Mouse (Mus musculus): Measurements from ENCODE around the gene Mc3r. TPM values are rescaled to one million over a fixed set of nuclear protein-coding genes. Genes with fewer than 3 reads are reported as not detected.

Mc3r gene
- polyA plus RNA-seq, 1 experiment from 2014 or later, result 0.20 TPM

- no peak overlapping the region for H3K27ac ChIP-seq (ENCODE audit: low read length)
- H3K4me3 ChIP-seq (replicated peaks; ENCODE audit: low read length), result no peak overlapping the region
- H3K36me3 ChIP-seq (ENCODE audit: control insufficient read depth, insufficient read depth), result no peaks in the 10 kb centered on the region
- no peak overlapping the region for H3K4me2 ChIP-seq (ENCODE audit: low read length)
- H3K27me3 ChIP-seq (replicated peaks; ENCODE audit: control insufficient read depth, insufficient read depth, low read length), result 0 out of 2 replicates have a peak, but pooled peaks cover 4% of the 10 kb centered on the region
- 42% methylated on average over 5 of the region's 5 CpGs for WGBS
- no peaks in the 10 kb centered on the region for H3K4me1 ChIP-seq (replicated peaks; ENCODE audit: control insufficient read depth, insufficient read depth, low read length)
- ATAC-seq, result no peak
- no peak overlapping the region for H3K9ac ChIP-seq (replicated peaks; ENCODE audit: low read depth, low read length)
- no peaks in the 10 kb centered on the region for H3K9me3 ChIP-seq (ENCODE audit: control insufficient read depth, low read length)
These were observed 10.1 kb upstream of the Mc3r start for GRCm38 (mm10) chr2:172238220-172238619.

- Histone ChIP-seq H3K9ac (replicated peaks; ENCODE audit: low read depth, low read length) (no peak overlapping the region), H3K4me3 (replicated peaks; ENCODE audit: low read length) (no peak overlapping the region), H3K4me1 (replicated peaks; ENCODE audit: control insufficient read depth, insufficient read depth, low read length) (no peaks in the 10 kb centered on the region; the same call in 1 of the 2 replicates), H3K4me2 (ENCODE audit: low read length) (no peak overlapping the region), H3K9me3 (ENCODE audit: control insufficient read depth, low read length) (no peaks in the 10 kb centered on the region), H3K36me3 (ENCODE audit: control insufficient read depth, insufficient read depth) (no peaks in the 10 kb centered on the region), H3K27me3 (replicated peaks; ENCODE audit: control insufficient read depth, insufficient read depth, low read length) (0 out of 2 replicates have a peak, but pooled peaks cover 4% of the 10 kb centered on the region), H3K27ac (ENCODE audit: low read length) (no peak overlapping the region)
- 27% methylated on average over 5 of the region's 5 CpGs for WGBS
- no peak for ATAC-seq
These were observed 7.3 kb upstream of the Mc3r start for GRCm38 (mm10) chr2:172241031-172241430.

- 58% methylated on average over 8 of the region's 8 CpGs for WGBS
- ATAC-seq, result no peak
- Histone ChIP-seq H3K36me3 (ENCODE audit: control insufficient read depth, insufficient read depth) (no peaks in the 10 kb centered on the region), H3K9ac (replicated peaks; ENCODE audit: low read depth, low read length) (no peak overlapping the region), H3K27me3 (replicated peaks; ENCODE audit: control insufficient read depth, insufficient read depth, low read length) (peaks cover 12% of the 10 kb centered on the region), H3K4me1 (replicated peaks; ENCODE audit: control insufficient read depth, insufficient read depth, low read length) (peaks cover 5% of the 10 kb centered on the region), H3K27ac (ENCODE audit: low read length) (no peak overlapping the region), H3K9me3 (ENCODE audit: control insufficient read depth, low read length) (no peaks in the 10 kb centered on the region), H3K4me2 (ENCODE audit: low read length) (no peak overlapping the region), H3K4me3 (replicated peaks; ENCODE audit: low read length) (no peak overlapping the region)
These were observed 2.8 kb upstream of the Mc3r start for GRCm38 (mm10) chr2:172245497-172245896.

GRCm38 (mm10) chr2:172249336-172249735 lies 1.0 kb downstream of the Mc3r start:
- Histone ChIP-seq H3K4me2 (ENCODE audit: low read length) (no peak overlapping the region), H3K4me1 (replicated peaks; ENCODE audit: control insufficient read depth, insufficient read depth, low read length) (peaks cover 8% of the 10 kb centered on the region), H3K4me3 (replicated peaks; ENCODE audit: low read length) (no peak overlapping the region), H3K27ac (ENCODE audit: low read length) (no peak overlapping the region), H3K36me3 (ENCODE audit: control insufficient read depth, insufficient read depth) (no peaks in the 10 kb centered on the region), H3K27me3 (replicated peaks; ENCODE audit: control insufficient read depth, insufficient read depth, low read length) (peaks cover 12% of the 10 kb centered on the region), H3K9me3 (ENCODE audit: control insufficient read depth, low read length) (no peaks in the 10 kb centered on the region), H3K9ac (replicated peaks; ENCODE audit: low read depth, low read length) (no peak overlapping the region)
- ATAC-seq, result no peak; the same call in 1 of the 2 replicates
- WGBS, result 86% methylated on average over 14 of the region's 14 CpGs

DNA sequence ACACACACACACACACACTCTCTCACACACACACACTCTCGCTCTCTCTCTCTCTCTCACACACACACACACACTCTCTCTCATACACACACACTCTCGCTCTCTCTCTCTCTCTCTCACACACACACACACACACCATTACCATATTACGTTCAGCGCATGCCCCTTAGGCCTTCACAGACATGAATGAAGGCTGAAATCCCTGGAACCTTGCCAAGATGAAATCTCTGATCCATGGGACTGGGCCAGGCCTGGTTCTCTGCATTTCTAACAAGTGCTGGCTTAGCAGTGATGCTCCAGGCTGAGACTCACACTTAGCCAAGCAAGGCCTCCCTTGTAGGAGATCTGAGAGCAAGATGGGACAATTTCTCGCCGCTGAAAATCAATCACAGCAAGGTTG lies 8.1 kb downstream of the Mc3r start:
- Histone ChIP-seq H3K4me3 (replicated peaks; ENCODE audit: low read length) (no peak overlapping the region), H3K36me3 (ENCODE audit: control insufficient read depth, insufficient read depth) (no peaks in the 10 kb centered on the region), H3K27ac (ENCODE audit: low read length) (peak overlapping the region; percentile 27; the same call in 1 of the 2 replicates), H3K9ac (replicated peaks; ENCODE audit: low read depth, low read length) (no peak overlapping the region), H3K9me3 (ENCODE audit: control insufficient read depth, low read length) (no peaks in the 10 kb centered on the region), H3K4me1 (replicated peaks; ENCODE audit: control insufficient read depth, insufficient read depth, low read length) (peaks cover 20% of the 10 kb centered on the region), H3K27me3 (replicated peaks; ENCODE audit: control insufficient read depth, insufficient read depth, low read length) (no peaks in the 10 kb centered on the region), H3K4me2 (ENCODE audit: low read length) (no peak overlapping the region)
- WGBS, result 40% methylated on average over 6 of the region's 6 CpGs
- peak; percentile 86 for ATAC-seq

- ATAC-seq, result no peak
- Histone ChIP-seq H3K4me3 (replicated peaks; ENCODE audit: low read length) (no peak overlapping the region), H3K4me1 (replicated peaks; ENCODE audit: control insufficient read depth, insufficient read depth, low read length) (peaks cover 18% of the 10 kb centered on the region), H3K27me3 (replicated peaks; ENCODE audit: control insufficient read depth, insufficient read depth, low read length) (no peaks in the 10 kb centered on the region), H3K9me3 (ENCODE audit: control insufficient read depth, low read length) (no peaks in the 10 kb centered on the region), H3K9ac (replicated peaks; ENCODE audit: low read depth, low read length) (no peak overlapping the region), H3K27ac (ENCODE audit: low read length) (peak overlapping the region; percentile 27; the same call in 1 of the 2 replicates), H3K4me2 (ENCODE audit: low read length) (no peak overlapping the region), H3K36me3 (ENCODE audit: control insufficient read depth, insufficient read depth) (no peaks in the 10 kb centered on the region)
- 80% methylated on average over 5 of the region's 5 CpGs for WGBS
These were observed 8.7 kb downstream of the Mc3r start for GRCm38 (mm10) chr2:172256956-172257355.

GRCm38 (mm10) chr2:172257471-172258065 lies 9.3 kb downstream of the Mc3r start:
- WGBS, result 43% methylated on average over 12 of the region's 12 CpGs
- no peak for ATAC-seq
- Histone ChIP-seq H3K4me2 (ENCODE audit: low read length) (no peak overlapping the region), H3K36me3 (ENCODE audit: control insufficient read depth, insufficient read depth) (no peaks in the 10 kb centered on the region), H3K4me3 (replicated peaks; ENCODE audit: low read length) (no peak overlapping the region), H3K4me1 (replicated peaks; ENCODE audit: control insufficient read depth, insufficient read depth, low read length) (peaks cover 16% of the 10 kb centered on the region), H3K9ac (replicated peaks; ENCODE audit: low read depth, low read length) (no peak overlapping the region), H3K27me3 (replicated peaks; ENCODE audit: control insufficient read depth, insufficient read depth, low read length) (no peaks in the 10 kb centered on the region), H3K27ac (ENCODE audit: low read length) (no peak overlapping the region), H3K9me3 (ENCODE audit: control insufficient read depth, low read length) (no peaks in the 10 kb centered on the region)

DNA sequence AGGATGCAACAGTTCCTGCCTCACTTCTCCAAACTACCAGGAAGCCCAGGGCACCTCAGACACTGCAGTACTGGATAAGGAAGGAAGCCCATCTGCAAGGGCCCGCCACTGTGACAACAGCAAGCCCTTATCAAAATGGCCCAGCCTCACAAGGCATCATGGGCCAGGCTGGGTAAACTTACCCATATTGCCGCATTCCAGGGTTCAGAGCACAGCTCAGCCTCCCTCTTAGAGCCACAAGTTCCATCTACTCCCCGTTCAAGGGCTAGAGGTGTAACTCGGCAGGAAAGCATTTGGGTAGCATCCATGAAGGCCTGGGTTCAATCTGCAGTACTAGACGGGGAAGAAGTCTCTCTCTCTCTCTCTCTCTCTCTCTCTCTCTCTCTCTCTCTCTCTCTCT lies 11.8 kb downstream of the Mc3r start:
- H3K27ac ChIP-seq (ENCODE audit: low read length), result no peak overlapping the region
- no peak overlapping the region for H3K4me3 ChIP-seq (replicated peaks; ENCODE audit: low read length)
- no peaks in the 10 kb centered on the region for H3K27me3 ChIP-seq (replicated peaks; ENCODE audit: control insufficient read depth, insufficient read depth, low read length)
- H3K4me2 ChIP-seq (ENCODE audit: low read length), result no peak overlapping the region
- WGBS, result 77% methylated on average over 5 of the region's 5 CpGs
- no peaks in the 10 kb centered on the region for H3K36me3 ChIP-seq (ENCODE audit: control insufficient read depth, insufficient read depth)
- H3K4me1 ChIP-seq (replicated peaks; ENCODE audit: control insufficient read depth, insufficient read depth, low read length), result peaks cover 16% of the 10 kb centered on the region
- no peak for ATAC-seq
- H3K9ac ChIP-seq (replicated peaks; ENCODE audit: low read depth, low read length), result no peak overlapping the region
- H3K9me3 ChIP-seq (ENCODE audit: control insufficient read depth, low read length), result no peaks in the 10 kb centered on the region

DNA sequence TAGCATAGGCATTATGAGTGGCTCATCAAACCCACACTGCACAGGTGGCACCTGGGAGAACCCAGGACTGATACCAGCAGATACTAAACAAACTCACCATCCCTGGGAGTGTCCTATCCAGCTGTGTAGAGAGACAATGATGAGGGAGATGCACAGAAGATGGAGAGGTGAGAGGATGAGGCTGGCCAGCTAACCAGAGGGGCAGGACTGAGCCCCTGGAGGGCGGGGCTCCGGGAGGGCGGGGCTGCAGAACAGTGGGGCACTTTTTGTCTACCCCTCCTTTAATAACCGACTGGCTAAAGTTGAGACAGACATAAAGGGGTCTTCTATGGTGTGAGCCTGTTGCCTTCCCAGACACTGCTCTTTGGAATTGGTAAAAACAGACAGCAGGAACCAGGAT lies 13.1 kb downstream of the Mc3r start:
- Histone ChIP-seq H3K27me3 (replicated peaks; ENCODE audit: control insufficient read depth, insufficient read depth, low read length) (no peaks in the 10 kb centered on the region), H3K27ac (ENCODE audit: low read length) (no peak overlapping the region), H3K9ac (replicated peaks; ENCODE audit: low read depth, low read length) (no peak overlapping the region), H3K4me1 (replicated peaks; ENCODE audit: control insufficient read depth, insufficient read depth, low read length) (peaks cover 15% of the 10 kb centered on the region), H3K36me3 (ENCODE audit: control insufficient read depth, insufficient read depth) (no peaks in the 10 kb centered on the region), H3K4me3 (replicated peaks; ENCODE audit: low read length) (no peak overlapping the region), H3K4me2 (ENCODE audit: low read length) (no peak overlapping the region), H3K9me3 (ENCODE audit: control insufficient read depth, low read length) (no peaks in the 10 kb centered on the region)
- no peak for ATAC-seq
- 77% methylated on average over 4 of the region's 4 CpGs for WGBS

- Histone ChIP-seq H3K4me2 (ENCODE audit: low read length) (no peak overlapping the region), H3K27me3 (replicated peaks; ENCODE audit: control insufficient read depth, insufficient read depth, low read length) (no peaks in the 10 kb centered on the region), H3K27ac (ENCODE audit: low read length) (no peak overlapping the region), H3K9ac (replicated peaks; ENCODE audit: low read depth, low read length) (no peak overlapping the region), H3K9me3 (ENCODE audit: control insufficient read depth, low read length) (no peaks in the 10 kb centered on the region), H3K4me3 (replicated peaks; ENCODE audit: low read length) (no peak overlapping the region), H3K4me1 (replicated peaks; ENCODE audit: control insufficient read depth, insufficient read depth, low read length) (no peaks in the 10 kb centered on the region), H3K36me3 (ENCODE audit: control insufficient read depth, insufficient read depth) (no peaks in the 10 kb centered on the region)
- 92% methylated on average over 6 of the region's 6 CpGs for WGBS
- no peak for ATAC-seq
These were observed 14.9 kb downstream of the Mc3r start for GRCm38 (mm10) chr2:172263216-172263615.
